Mouse (Mus musculus): ENCODE results near the gene 1810046K07Rik. TPM values are rescaled to one million over a fixed set of nuclear protein-coding genes. Genes with fewer than 3 reads are reported as not detected.

The 1810046K07Rik gene
- total and polyA plus RNA-seq, 2 experiments = 3.2 to 11.3 TPM

GRCm38 (mm10) chr9:51326619-51327554 is 1.8 kb downstream of the 1810046K07Rik start:
- Histone ChIP-seq H3K4me1 (ENCODE audit: control insufficient read depth, insufficient read depth, low read length) (no peaks in the 10 kb centered on the region), H3K36me3 (ENCODE audit: control insufficient read depth, insufficient read depth, low read length) (no peaks in the 10 kb centered on the region), H3K9ac (ENCODE audit: low read depth, low read length) (no peak overlapping the region), H3K4me3 (ENCODE audit: insufficient read depth, low read depth, low read length) (no peak overlapping the region), H3K27ac (replicated peaks; ENCODE audit: insufficient read depth, low read depth, low read length) (no peak overlapping the region), H3K79me2 (ENCODE audit: control insufficient read depth, insufficient read depth, low read length) (no peaks in the 10 kb centered on the region), H3K27me3 (ENCODE audit: control insufficient read depth, insufficient read depth, low read length) (no peaks in the 10 kb centered on the region)
- no peak for TF ChIP-seq POLR2A (IDR thresholded peaks at IDR 0.05; ENCODE audit: extremely low read depth, insufficient read depth, low read length)
- no peak for TF ChIP-seq CTCF (IDR thresholded peaks at IDR 0.05; ENCODE audit: low read depth, low read length)
- DNase-seq (ENCODE audit: extremely low read depth, low read depth, low spot score) = no peak
- WGBS = 79% methylated on average over 11 of the region's 11 CpGs

- no peak overlapping the region for H3K27ac ChIP-seq (replicated peaks; ENCODE audit: insufficient read depth, low read depth, low read length)
- DNase-seq (ENCODE audit: extremely low read depth, low read depth, low spot score) = peak; percentile 28
- H3K4me1 ChIP-seq (ENCODE audit: control insufficient read depth, insufficient read depth, low read length) = no peaks in the 10 kb centered on the region
- TF ChIP-seq CTCF (IDR thresholded peaks at IDR 0.05; ENCODE audit: low read depth, low read length) (no peak), POLR2A (IDR thresholded peaks at IDR 0.05; ENCODE audit: extremely low read depth, insufficient read depth, low read length) (no peak)
- WGBS = 67% methylated on average over 7 of the region's 7 CpGs
- no peaks in the 10 kb centered on the region for H3K27me3 ChIP-seq (ENCODE audit: control insufficient read depth, insufficient read depth, low read length)
- H3K79me2 ChIP-seq (ENCODE audit: control insufficient read depth, insufficient read depth, low read length) = no peaks in the 10 kb centered on the region
- H3K9ac ChIP-seq (ENCODE audit: low read depth, low read length) = no peak overlapping the region
- H3K4me3 ChIP-seq (ENCODE audit: insufficient read depth, low read depth, low read length) = no peak overlapping the region
- H3K36me3 ChIP-seq (ENCODE audit: control insufficient read depth, insufficient read depth, low read length) = no peaks in the 10 kb centered on the region
Observed at GRCm38 (mm10) chr9:51324406-51325065, 4.2 kb downstream of the 1810046K07Rik start.

GRCm38 (mm10) chr9:51320096-51320495 is 8.6 kb downstream of the 1810046K07Rik start:
- no peak overlapping the region for H3K9ac ChIP-seq (ENCODE audit: low read depth, low read length)
- H3K79me2 ChIP-seq (ENCODE audit: control insufficient read depth, insufficient read depth, low read length) = no peaks in the 10 kb centered on the region
- no peak for DNase-seq (ENCODE audit: extremely low read depth, low read depth, low spot score)
- H3K4me3 ChIP-seq (ENCODE audit: insufficient read depth, low read depth, low read length) = no peak overlapping the region
- H3K27me3 ChIP-seq (ENCODE audit: control insufficient read depth, insufficient read depth, low read length) = no peaks in the 10 kb centered on the region
- H3K36me3 ChIP-seq (ENCODE audit: control insufficient read depth, insufficient read depth, low read length) = no peaks in the 10 kb centered on the region
- H3K4me1 ChIP-seq (ENCODE audit: control insufficient read depth, insufficient read depth, low read length) = peaks cover 5% of the 10 kb centered on the region
- WGBS = 82% methylated on average over 1 of the region's 1 CpGs
- no peak overlapping the region for H3K27ac ChIP-seq (replicated peaks; ENCODE audit: insufficient read depth, low read depth, low read length)
- no peak for TF ChIP-seq CTCF (IDR thresholded peaks at IDR 0.05; ENCODE audit: low read depth, low read length)
- no peak for TF ChIP-seq POLR2A (IDR thresholded peaks at IDR 0.05; ENCODE audit: extremely low read depth, insufficient read depth, low read length)

- Histone ChIP-seq H3K9ac (ENCODE audit: low read depth, low read length) (no peak overlapping the region), H3K36me3 (ENCODE audit: control insufficient read depth, insufficient read depth, low read length) (no peaks in the 10 kb centered on the region), H3K4me3 (ENCODE audit: insufficient read depth, low read depth, low read length) (no peak overlapping the region), H3K27ac (replicated peaks; ENCODE audit: insufficient read depth, low read depth, low read length) (no peak overlapping the region), H3K4me1 (ENCODE audit: control insufficient read depth, insufficient read depth, low read length) (peaks cover 5% of the 10 kb centered on the region), H3K27me3 (ENCODE audit: control insufficient read depth, insufficient read depth, low read length) (no peaks in the 10 kb centered on the region), H3K79me2 (ENCODE audit: control insufficient read depth, insufficient read depth, low read length) (no peaks in the 10 kb centered on the region)
- 14% methylated on average over 4 of the region's 4 CpGs for WGBS
- peak; percentile 81 for DNase-seq (ENCODE audit: extremely low read depth, low read depth, low spot score)
- TF ChIP-seq CTCF (IDR thresholded peaks at IDR 0.05; ENCODE audit: low read depth, low read length) (no peak), POLR2A (IDR thresholded peaks at IDR 0.05; ENCODE audit: extremely low read depth, insufficient read depth, low read length) (no peak)
Observed at GRCm38 (mm10) chr9:51318246-51318645, 10.5 kb downstream of the 1810046K07Rik start.

GRCm38 (mm10) chr9:51317322-51317721 is 11.4 kb downstream of the 1810046K07Rik start:
- no peaks in the 10 kb centered on the region for H3K79me2 ChIP-seq (ENCODE audit: control insufficient read depth, insufficient read depth, low read length)
- no peaks in the 10 kb centered on the region for H3K27me3 ChIP-seq (ENCODE audit: control insufficient read depth, insufficient read depth, low read length)
- no peak for DNase-seq (ENCODE audit: extremely low read depth, low read depth, low spot score)
- no peak overlapping the region for H3K27ac ChIP-seq (replicated peaks; ENCODE audit: insufficient read depth, low read depth, low read length)
- H3K9ac ChIP-seq (ENCODE audit: low read depth, low read length) = no peak overlapping the region
- H3K4me1 ChIP-seq (ENCODE audit: control insufficient read depth, insufficient read depth, low read length) = peaks cover 6% of the 10 kb centered on the region
- no peak for TF ChIP-seq CTCF (IDR thresholded peaks at IDR 0.05; ENCODE audit: low read depth, low read length)
- TF ChIP-seq POLR2A (IDR thresholded peaks at IDR 0.05; ENCODE audit: extremely low read depth, insufficient read depth, low read length) = no peak
- H3K36me3 ChIP-seq (ENCODE audit: control insufficient read depth, insufficient read depth, low read length) = no peaks in the 10 kb centered on the region
- WGBS = 94% methylated on average over 4 of the region's 4 CpGs
- H3K4me3 ChIP-seq (ENCODE audit: insufficient read depth, low read depth, low read length) = no peak overlapping the region
